Mouse (Mus musculus) fibroblast of lung, adult 2 months (primary cell): Measurements from ENCODE around the gene Sema7a.

Experiments used
- DNase-seq: peaks from one replicate; pipeline ENCODE4 v3.0.0-alpha.2; 2011; ENCODE audit warnings: low read depth

The Sema7a gene

DNA sequence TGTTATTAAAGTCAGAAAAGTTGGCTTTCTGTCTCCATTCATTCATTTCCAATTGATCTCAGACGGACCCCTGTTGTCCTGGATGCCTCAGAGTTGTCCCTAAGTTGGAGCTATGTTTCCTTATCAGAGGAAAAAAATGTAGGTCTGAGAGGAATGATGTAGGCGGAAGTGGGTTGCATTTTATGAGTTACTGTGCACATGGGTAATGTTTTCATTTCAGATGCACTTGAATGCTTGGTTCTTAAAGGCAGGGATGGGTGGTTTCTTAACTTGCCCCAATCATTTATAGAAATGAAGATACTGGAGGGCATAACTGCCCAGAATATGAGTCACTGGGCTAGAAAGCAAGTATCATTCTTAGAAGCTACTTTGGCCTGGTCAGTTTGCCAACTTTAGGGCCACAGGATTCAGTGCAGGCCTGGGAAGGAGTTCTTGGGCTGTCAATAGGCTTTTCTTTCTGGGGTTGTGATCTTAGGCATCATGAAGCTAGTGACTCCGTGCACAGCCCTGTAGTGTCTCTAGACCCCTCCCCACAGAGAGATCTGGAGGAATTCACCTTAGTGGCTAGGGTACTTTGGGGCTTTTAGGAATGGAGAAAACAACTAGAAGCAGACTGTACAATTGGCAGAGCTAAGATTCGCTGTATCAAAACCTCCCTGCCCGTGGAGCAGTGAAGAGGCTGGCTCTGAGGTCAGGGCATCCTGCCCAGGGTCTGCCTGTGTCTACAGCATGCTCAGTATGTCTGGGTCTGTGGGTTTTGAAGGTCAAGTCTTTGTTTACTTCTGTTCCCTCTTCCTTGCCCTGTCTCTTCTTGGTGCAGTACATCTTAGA, 1.5 kb upstream of the Sema7a start:
- peak; percentile 70 for DNase-seq

DNA sequence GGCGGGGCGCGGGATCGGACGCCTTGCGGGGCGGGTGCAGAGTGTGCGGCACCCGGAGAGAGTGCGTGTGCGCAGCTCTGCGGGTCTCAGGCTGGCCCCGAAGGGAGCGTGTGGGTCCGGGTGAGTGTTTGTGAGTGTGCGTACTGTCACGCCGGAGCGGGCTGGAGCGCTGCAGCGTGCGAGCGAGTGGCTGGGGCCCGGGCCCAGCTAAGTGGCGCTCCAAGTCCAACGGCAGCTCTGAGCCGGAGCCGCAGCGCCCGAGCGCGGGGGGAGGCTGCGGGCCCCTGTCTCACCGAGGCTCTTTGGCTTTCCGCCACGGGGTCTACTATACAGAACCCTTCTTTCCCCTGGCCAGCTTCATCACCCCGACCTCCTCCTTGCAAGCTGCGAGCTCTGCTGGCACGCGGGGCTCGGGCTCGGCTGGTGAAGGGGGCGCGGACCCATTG, 460 bp downstream of the Sema7a start:
- no peak for DNase-seq

DNA sequence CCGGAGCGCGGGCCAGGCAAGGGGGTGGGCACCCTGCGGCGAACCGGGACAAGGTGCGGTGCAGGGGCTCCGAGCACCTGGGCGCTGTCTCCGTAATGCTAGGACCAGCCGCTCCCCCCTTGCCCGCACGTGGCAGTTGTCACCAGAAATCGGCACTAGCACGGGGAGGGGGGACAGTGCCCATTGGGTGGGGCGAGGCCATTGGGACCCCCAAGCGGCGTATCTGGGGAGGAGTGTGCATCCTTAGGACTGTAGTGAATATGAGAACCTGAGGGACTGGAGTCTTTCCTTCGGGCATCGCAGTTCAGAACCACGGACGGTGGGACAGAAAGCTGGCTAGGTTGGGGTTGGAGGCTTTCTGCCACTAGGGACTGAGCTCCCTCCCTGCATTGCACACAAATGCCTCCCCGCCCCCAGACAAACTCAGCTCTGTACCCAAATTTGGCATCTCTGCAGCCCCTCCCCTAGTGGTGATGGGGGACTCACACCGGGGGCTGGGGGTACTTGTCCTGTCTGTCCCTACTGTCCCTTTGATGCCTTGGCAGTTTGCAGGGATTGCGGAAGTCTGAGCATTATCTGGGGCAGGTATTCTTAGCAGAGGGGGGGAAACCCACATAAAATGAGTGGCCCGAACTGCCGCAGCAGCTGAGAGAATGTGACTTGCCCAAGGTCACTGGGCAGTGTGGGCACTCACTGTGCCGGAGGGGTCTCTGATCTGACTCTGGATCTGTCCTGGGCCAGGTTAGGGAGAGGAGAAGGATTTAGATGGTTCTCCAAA, 1.1 kb downstream of the Sema7a start:
- no peak for DNase-seq

DNA sequence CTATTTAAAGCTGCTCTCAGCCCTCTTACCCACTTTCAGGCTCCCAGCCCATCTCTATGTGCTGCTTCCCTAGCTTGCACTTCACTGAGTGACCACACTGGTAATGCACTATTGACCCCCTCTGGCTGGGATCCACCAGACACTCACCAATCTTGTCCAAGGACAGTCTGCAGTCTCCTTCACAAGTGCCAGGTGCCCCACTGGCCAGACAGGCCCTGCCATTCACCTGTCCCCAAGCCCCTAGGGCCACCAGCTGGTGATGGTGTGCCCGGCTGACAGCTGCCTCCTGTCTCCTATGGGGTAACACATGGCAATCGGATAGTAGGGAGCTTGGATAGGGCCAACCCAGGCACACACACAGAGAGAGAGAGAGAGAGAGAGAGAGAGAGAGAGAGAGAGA, 2.1 kb downstream of the Sema7a start:
- DNase-seq: no peak

DNA sequence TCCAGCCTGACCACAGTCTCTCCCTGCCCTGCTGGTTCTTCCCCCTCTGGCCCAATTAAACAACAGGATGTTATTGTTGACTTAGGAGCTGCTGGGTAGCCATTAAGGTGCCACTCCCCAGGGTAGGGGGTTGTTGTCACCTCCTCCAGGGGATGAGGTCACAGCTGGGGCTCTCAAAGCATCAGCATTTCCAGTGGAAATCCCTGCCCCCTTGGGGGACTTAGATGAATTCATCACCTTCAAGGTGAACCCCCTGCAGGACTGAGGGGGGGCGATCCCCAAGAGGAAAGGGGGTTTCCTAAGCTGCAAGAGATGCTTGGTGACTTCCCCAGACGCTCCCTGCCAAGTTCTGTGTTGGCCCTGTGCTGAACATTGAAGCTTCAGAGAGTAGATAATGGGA, 3.2 kb downstream of the Sema7a start:
- DNase-seq: no peak

DNA sequence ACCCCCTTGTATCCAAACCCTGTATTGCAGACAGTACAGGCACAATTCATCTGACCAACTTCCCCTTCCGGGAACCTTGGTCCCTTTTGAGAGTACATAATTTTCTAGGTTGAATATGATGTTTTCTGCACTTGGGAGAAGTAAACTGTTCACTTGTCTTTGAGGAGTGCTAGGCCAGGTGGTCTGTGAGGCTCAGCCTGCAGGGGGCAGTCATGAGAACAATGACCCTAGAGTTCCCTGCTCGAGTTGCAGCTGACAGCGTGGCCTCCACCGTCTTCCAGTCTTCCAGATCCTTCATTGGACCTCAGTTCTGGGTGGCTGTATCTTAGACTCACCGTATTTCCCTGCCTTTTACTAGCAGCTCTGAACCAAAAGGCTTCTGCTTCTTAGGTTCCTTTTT, 4.7 kb downstream of the Sema7a start:
- DNase-seq: no peak

DNA sequence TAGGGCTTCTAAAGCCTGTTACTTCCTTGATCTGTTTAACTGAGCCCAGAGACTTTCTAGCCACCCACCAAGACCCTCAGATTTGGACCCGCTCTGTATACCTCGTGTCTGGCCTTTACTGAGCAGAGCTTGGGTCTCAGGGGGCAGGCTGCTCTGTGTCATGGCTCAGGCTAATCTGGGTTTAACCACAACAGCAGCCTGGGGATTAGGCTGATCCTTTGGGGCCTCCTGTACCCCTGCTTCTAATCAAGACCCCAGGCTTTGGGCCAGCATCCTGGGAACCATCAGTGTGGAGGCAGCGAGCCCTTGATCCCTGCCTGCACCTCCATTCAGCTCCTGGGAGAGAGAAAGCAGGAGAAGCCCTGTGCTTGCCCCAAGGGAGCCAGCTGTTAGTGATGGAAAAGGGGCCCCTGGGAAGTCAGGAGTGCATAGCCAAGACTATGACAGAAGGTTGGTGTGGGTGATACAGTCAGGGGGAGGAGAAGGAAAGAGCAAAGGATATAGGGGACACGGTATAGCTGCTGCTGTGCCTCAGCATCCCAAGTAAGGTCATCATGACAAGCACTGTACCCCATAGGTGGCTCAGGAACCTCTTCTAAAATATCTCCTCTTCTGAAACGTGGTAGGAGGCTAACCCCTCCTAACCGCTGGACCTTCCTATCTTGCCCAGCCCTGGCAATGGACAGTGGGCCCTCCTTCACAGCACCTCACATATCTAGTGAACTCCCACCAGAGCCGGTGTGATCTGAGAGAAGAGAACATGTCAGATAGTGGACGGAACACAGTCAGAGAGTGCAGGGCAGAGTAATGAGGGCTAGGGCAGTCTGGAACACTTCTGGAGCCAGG, 6.1 kb downstream of the Sema7a start:
- DNase-seq: no peak

DNA sequence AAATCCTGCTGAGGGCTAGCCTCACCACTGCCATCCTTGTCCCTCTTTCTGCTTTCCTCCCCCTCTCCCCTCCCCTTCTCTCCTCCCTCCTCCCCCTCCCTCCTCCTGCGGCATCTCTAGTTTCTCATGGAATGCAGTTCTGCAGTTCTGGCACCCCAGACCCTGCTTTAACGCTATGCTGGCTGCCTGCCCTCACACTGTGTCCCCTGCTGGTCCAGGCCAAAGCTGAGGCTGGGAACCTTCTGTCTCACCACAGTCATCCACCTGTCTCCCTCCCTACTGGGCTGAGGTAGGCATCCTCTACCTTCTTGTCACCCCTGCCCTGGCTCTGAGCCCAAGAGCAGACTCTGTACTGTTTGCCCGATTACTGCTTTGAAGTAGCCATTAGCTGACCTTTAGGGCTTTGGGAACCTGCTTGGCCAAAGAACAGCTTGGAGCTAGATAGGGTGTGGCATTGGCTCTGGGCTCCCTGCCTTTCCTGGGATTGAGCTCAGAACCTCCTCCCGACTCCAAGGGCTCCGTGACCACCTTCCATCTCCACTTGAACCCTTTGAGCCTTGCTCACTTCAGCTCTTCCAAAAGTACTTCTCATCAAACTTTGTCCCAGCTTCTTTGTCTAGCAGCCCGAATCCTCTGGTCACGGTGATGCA, 7.6 kb downstream of the Sema7a start:
- DNase-seq: no peak

DNA sequence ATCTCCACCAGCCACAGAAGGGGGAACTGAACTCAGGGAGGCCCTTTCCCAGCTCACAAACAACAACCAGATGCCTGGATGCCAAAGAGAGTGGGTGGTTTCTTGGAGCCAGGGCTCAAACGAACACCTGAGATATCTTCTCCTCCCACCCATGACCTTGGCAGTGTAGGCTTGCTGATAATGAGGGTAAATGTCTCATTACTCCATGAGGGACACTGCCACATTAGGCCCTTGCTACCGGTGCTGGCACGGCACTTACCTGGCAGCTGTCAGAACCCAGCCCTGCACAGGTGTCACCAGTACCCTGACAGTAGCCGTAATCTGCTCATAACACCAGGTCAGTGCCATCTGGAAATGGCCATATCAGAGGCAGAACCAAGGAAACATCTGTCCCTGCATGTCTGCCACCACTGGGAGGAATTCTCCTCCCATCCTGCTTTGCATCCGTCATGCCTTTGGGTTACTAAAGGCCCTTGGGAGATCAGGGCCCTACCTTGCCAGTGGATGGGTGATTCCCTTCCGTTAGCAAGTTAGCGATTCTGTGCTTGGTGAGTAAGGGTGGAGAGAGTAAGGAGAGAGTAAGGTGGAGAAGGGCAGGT, 8.5 kb downstream of the Sema7a start:
- DNase-seq: no peak

DNA sequence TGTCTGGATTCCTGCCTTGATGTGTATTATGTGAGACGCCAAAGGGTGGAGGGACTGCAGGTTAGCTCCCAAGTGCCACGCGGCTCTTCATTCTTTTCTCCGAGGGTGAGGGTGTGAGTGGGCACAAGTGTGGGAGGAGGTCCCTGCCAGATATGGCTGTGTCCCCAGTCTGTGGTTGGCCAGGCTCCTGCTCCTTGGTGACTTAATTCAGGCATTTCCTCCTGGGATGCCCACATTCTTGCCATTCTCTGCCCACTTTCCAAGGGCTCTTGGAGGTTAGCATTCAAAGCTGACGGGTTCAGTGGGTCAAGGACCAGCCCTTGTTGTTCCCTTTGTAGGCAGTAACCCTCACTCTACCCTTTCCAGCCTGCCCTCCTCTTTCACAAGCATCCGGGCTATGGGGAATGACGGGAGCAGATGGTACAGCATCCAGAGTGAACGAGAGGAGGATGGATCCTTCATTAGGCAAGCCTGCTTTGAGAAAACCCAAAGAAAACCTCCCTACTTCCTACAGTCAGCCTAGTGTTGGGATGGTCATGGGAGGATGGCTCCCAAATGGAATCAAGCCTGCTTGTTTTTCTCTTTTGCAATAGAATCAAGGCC, 9.3 kb downstream of the Sema7a start:
- no peak for DNase-seq

DNA sequence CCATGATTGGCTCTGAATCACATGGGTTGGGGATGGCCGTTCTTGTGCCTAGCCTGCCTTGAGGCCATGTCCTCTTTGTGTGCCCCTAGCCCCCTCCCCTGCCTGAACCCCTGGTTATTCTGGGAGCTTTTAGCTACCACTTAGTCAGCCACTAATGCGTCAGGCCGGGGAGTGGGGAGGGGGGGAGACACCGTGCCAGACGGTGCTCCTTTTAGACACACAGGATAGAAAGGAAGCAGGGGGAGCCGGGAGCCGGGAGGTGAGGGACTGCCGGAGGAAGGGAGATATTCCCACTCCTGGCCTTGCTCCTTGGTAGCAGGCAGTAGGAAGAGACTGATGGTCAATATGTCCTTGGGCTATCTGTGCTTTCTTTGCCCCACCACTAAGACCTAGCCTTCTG, 10.0 kb downstream of the Sema7a start:
- no peak for DNase-seq

DNA sequence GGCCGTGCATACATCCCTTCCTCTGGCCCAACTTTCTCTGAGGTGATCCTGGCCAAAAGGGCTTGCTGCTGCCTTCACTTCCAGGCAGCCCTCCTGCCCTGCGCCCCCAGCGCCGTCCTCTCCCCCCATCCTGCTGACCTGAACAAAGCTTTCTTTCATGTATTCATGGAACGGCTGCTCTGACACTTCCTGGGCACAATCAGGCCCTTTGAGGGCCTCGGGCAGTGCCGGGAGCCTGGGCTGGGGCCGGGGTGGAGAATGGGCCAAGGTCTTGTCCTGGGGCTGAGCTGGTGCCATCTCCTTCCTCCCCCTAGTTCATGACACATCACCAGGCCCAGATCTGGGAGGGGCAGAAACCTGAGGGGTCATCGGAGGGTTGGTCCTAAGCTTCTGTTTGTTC, 10.6 kb downstream of the Sema7a start:
- DNase-seq: no peak

DNA sequence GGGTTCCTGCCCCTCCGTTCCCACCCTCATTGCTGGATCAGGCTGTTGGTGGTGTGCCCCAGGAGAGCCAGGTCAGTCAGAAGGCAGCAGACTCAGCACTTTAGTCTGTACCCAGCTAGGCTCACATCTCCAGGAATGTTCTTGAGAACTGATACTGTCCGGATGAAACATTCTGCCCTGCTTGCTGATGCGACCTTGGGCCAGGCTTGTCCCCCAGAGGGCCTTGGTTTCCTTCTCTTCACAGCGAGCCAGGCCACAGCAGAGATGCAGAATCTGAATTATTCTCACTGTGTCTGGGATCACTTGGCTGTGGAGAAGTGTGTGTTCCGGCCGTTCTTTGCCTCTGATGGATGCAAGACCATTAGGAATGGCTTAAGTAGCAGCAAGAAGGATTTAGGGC, 12.1 kb downstream of the Sema7a start:
- DNase-seq: no peak

DNA sequence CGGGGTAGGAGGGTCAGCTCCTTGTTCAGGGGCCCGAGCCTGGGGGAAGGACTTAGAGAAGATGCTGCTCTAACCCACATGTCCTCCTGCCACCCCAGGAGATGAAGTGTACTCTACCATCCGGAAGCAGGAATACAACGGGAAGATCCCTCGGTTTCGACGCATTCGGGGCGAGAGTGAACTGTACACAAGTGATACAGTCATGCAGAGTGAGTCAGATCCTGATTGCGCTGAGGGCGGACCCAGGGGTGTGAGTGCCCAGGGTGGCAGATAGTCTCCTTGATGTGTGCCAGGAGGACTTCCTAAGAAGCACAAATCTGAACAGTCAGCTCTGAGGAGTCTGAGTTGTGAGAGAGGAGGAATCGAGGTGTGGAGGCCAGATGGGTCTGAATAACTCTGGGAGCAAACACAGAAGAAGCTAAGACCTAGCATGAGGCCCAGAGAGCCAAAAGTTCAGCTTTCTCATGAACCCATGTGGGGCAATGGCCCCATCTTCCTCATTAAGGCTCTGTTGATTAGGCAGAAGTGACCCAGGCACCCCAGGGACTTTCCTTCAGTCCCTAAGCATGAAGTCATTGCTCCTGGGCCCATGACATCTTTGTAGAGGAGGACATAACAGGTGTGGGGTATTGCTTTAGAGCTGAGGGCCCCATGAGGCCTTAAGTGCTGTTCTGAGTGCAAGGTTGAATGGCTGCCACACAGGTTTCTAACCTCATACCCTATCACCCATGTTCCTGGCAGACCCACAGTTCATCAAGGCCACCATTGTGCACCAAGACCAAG, 15.2 kb downstream of the Sema7a start:
- no peak for DNase-seq

DNA sequence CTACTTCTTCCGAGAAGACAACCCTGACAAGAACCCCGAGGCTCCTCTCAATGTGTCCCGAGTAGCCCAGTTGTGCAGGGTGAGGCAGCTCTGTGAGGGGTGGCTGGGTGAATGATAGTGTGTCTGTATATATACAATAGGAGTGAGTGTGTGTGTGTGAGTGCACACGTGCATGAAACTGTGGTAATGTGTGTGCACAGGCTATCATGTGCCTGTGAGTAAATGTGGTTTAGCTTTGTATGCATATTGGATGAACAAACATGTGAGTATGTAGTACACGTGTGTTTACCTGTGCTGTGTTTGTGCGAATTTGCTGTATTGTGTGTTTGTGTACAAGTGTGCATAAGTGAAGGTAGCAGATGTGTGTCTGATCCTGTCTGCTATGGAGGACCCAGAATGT, 15.9 kb downstream of the Sema7a start:
- DNase-seq: no peak

DNA sequence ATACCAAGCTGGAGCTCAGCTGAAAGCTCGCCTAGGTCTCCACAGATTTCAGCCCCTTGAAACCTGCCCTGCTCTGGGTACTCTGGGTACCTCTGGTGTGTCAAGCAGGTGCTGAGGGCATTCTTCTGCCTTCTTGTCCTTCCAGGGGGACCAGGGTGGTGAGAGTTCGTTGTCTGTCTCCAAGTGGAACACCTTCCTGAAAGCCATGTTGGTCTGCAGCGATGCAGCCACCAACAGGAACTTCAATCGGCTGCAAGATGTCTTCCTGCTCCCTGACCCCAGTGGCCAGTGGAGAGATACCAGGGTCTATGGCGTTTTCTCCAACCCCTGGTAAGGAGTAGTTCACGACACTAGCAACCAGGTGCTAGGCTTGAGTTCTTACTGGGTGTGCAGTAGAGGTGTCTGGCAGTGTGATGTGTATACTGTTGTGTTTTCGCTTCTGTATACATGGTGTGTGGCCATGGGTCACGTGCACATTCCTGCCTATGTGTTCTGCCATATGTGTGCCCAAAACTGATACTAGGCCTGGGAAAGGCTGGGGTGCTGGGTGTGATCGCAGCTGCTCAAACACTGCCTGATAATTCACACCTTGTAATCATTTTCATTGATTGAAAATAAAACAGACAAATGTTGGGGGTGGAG, 16.4 kb downstream of the Sema7a start:
- DNase-seq: no peak

DNA sequence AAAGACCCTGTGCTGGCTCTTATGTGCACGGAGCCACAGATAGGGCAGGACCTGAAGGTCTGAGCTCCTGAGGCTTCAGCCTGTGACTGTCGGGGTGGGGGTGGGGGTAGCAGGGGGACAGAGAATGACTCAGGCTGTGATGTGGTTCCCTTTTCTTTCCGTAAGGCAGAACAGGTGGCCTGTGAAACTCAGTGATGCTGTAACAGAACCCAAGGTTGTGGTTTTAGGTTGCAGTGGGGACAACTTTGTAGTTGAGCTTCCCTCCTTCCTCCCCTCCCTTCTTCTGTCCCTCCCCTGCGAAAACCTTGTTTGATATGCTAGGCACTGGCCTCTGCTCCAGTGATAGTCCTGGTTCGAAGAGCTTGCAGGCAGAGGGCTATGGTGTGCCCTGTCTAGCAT, 16.9 kb downstream of the Sema7a start:
- no peak for DNase-seq

DNA sequence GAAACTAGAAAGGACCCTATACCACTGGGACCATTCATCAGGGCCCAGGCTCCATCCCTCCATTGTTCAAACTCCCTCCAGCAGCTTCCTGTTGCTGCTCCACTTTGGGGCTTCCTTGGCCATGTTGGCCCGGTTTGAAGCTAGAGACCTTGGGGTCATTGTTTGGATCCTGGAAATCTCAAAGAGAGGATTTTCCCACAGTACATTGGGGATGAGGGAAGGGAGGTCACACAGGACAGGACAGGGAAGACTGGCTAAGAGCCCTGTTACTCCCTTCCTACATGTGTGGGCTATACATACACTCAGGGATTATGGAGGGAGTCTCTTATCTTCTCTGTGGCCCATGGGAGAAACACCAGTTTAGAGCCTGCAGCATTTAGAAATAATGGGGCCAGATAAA, 18.7 kb downstream of the Sema7a start:
- DNase-seq: no peak

DNA sequence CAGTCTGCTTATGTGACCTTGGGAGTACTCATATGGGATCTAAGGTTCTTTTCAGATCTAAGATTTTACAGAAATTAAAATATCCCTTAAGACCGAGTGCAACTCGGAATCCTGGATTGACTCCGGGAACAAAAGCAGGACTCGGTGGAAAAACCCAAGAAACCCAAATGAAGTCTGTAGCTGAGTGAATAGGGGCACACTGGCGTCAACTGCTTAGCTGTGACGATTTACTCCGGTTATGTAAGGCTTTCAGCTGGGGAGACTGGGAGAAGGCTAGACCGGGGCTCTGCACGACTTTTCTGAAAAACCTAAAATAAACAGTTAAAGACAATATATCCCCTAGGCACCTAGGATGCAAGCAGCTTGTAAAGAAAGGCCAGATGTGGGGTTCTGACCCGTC, 19.5 kb downstream of the Sema7a start:
- DNase-seq: no peak
